Mouse (Mus musculus) E14TG2a.4 (cell line): ENCODE data around the gene Mroh3.
A peak's percentile ranks its signal among the peaks of the same experiment; 100 is the strongest.

ENCODE experiments used
- H3K27me3 ChIP-seq: 2 replicates; pipeline ENCODE4 v1.6.1; 2014; ENCODE audit warnings: low read length, control low read depth; ENCODE audit not compliant: insufficient read depth
- H3K36me3 ChIP-seq: 2 replicates; pipeline ENCODE4 v1.6.1; 2014; ENCODE audit warnings: low read length, control low read depth; ENCODE audit not compliant: insufficient read depth
- H3K4me1 ChIP-seq: replicated peaks from 2 replicates; pipeline ENCODE4 v1.6.1; 2014; ENCODE audit warnings: low read depth, low read length, control low read depth
- H3K4me3 ChIP-seq: replicated peaks from 2 replicates; pipeline ENCODE4 v1.5.1; 2014; ENCODE audit warnings: mild to moderate bottlenecking, low read length
- H3K9me3 ChIP-seq: 2 replicates; pipeline ENCODE4 v1.6.1; 2014; ENCODE audit warnings: low read length, control low read depth
- CTCF ChIP-seq: conservative IDR thresholded peaks from 2 replicates; pipeline ENCODE4 v1.5.1; 2014; ENCODE audit warnings: low read length
- NANOG ChIP-seq: IDR thresholded peaks from 2 replicates; pipeline ENCODE4 v1.6.1; 2014; ENCODE audit warnings: borderline replicate concordance, low read length, mixed read lengths
- POU5F1 ChIP-seq: IDR thresholded peaks from 2 replicates; pipeline ENCODE4 v1.6.1; 2014; ENCODE audit warnings: low read length, borderline replicate concordance

Mroh3 gene

DNA sequence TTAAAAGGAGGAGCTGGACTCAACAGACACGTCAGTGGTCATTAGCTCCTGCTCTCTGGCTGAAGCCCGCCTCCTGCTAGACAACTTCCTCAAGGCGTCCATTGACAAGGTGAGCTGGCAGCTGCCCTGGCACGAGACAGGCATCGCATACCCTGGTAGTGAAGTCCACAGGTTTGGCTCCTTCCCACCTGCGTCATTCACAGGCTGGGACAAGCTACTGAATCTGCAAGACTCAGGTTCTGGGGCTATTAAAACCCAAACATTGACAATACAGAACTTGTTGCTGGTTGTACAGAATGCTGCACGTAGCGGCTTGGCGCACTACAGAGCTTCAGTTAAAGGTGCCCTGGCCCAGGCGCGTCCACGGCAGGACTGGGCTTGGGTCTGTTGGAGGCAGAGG, 52.3 kb downstream of the Mroh3 start:
- H3K4me1 ChIP-seq: peaks cover 32% of the 10 kb centered on the region
- H3K4me3 ChIP-seq: no peak overlapping the region
- TF ChIP-seq CTCF (no peak), NANOG (no peak), POU5F1 (no peak)
- H3K27me3 ChIP-seq: peaks cover 23% of the 10 kb centered on the region
- H3K36me3 ChIP-seq: peaks cover 17% of the 10 kb centered on the region
- no peaks in the 10 kb centered on the region for H3K9me3 ChIP-seq

DNA sequence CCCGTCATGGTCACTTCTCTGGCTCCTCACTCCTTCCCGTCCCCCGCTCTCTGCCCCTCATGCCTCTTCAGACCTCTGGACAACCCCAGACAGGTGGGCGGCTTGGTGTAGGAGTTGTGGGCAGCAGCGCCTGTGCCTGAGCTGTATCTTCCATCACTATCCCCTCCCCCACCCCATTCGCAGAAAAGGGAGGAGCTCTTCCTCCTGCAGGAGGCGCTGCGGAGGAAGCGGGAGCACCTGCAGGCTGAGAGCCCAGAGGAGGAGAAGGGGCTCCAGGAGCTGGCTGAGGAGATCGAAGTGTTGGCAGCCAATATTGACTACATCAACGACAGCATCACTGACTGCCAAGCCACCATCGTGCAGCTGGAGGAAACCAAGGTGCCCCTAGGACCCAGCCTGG, 52.8 kb downstream of the Mroh3 start:
- Histone ChIP-seq H3K4me1 (peaks cover 28% of the 10 kb centered on the region), H3K36me3 (peaks cover 17% of the 10 kb centered on the region), H3K9me3 (no peaks in the 10 kb centered on the region), H3K4me3 (peak overlapping the region; percentile 76), H3K27me3 (peaks cover 23% of the 10 kb centered on the region)
- no peak for TF ChIP-seq NANOG
- peak; percentile 53 for TF ChIP-seq CTCF
- TF ChIP-seq POU5F1: no peak

DNA sequence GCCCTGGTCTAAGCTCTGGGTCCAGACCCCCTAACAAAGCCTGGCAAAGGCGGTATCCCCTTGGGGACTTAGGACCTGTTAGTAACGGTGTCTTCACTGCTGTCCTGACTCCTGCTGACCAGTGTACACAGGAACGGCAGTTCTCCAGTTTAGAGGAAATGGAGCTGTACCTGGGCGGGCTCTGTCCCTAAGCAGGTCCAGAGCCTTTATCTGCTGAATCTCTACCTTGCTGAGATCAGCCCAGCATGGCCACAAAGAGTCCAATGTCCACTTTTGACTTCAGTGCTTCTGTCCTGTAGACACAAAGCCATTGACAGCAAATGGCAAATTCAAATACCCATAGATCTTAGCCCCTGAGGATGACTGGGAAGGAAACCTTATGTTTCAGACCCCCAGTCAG, 55.7 kb downstream of the Mroh3 start:
- Histone ChIP-seq H3K36me3 (peaks cover 10% of the 10 kb centered on the region; the same call in 1 of the 2 replicates), H3K4me3 (no peak overlapping the region), H3K4me1 (peaks cover 32% of the 10 kb centered on the region), H3K9me3 (no peaks in the 10 kb centered on the region), H3K27me3 (peaks cover 42% of the 10 kb centered on the region)
- TF ChIP-seq CTCF: no peak
- TF ChIP-seq NANOG: no peak
- TF ChIP-seq POU5F1: no peak

DNA sequence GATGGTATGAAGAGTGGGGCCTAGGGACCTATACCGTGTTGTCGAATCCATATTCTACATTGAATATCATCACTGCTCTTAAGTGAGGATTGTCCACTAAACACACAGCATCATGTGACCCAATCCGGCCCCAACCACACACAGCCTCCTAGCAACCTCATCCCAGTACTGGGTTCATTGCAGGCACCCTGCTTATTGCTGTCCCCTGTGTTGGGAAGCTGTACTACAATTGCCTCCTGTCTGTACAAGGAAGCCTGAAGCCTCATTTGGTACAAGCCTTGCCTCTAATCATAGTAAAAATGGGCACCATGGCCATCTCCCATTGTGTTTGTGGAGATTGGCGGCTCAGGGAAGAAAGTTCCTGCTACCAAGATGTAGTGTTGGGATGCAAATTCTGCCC, 56.3 kb downstream of the Mroh3 start:
- H3K36me3 ChIP-seq: peaks cover 4% of the 10 kb centered on the region; the same call in 1 of the 2 replicates
- H3K4me1 ChIP-seq: peaks cover 32% of the 10 kb centered on the region
- peaks cover 42% of the 10 kb centered on the region for H3K27me3 ChIP-seq
- TF ChIP-seq POU5F1 (no peak), NANOG (no peak), CTCF (0 out of 2 replicates have a peak, but pooled peaks have one; percentile 6)
- peaks cover 1% of the 10 kb centered on the region; the same call in 1 of the 2 replicates for H3K9me3 ChIP-seq
- H3K4me3 ChIP-seq: no peak overlapping the region

GRCm38 (mm10) chr1:136151371-136151770, 61.3 kb downstream of the Mroh3 start:
- peaks cover 10% of the 10 kb centered on the region for H3K4me1 ChIP-seq
- H3K27me3 ChIP-seq: peaks cover 34% of the 10 kb centered on the region
- peaks cover 11% of the 10 kb centered on the region for H3K9me3 ChIP-seq
- TF ChIP-seq NANOG: no peak
- TF ChIP-seq POU5F1: no peak
- no peak for TF ChIP-seq CTCF
- H3K36me3 ChIP-seq: peaks cover 4% of the 10 kb centered on the region; the same call in 1 of the 2 replicates
- H3K4me3 ChIP-seq: no peak overlapping the region

GRCm38 (mm10) chr1:136149702-136150101, 62.9 kb downstream of the Mroh3 start:
- Histone ChIP-seq H3K27me3 (peaks cover 30% of the 10 kb centered on the region), H3K4me1 (peaks cover 10% of the 10 kb centered on the region), H3K36me3 (peaks cover 4% of the 10 kb centered on the region; the same call in 1 of the 2 replicates), H3K9me3 (peaks cover 11% of the 10 kb centered on the region), H3K4me3 (no peak overlapping the region)
- TF ChIP-seq POU5F1 (no peak), NANOG (no peak), CTCF (no peak)

- TF ChIP-seq CTCF (no peak), POU5F1 (no peak), NANOG (no peak)
- Histone ChIP-seq H3K9me3 (no peaks in the 10 kb centered on the region), H3K36me3 (no peaks in the 10 kb centered on the region)
Measured at GRCm38 (mm10) chr1:136143514-136143913, 69.1 kb downstream of the Mroh3 start.

GRCm38 (mm10) chr1:136142336-136142735, 70.3 kb downstream of the Mroh3 start:
- Histone ChIP-seq H3K4me1 (peaks cover 53% of the 10 kb centered on the region), H3K4me3 (no peak overlapping the region), H3K36me3 (no peaks in the 10 kb centered on the region), H3K9me3 (no peaks in the 10 kb centered on the region), H3K27me3 (peaks cover 37% of the 10 kb centered on the region)
- TF ChIP-seq NANOG (no peak), POU5F1 (no peak)

More at GRCm38 (mm10) chr1:136143514-136143913, 69.1 kb downstream of the Mroh3 start:
- Histone ChIP-seq H3K4me1 (peaks cover 46% of the 10 kb centered on the region), H3K4me3 (no peak overlapping the region), H3K27me3 (peaks cover 37% of the 10 kb centered on the region)
